Mouse (Mus musculus) embryonic facial prominence, embryonic 13.5 days (tissue): ENCODE measurements around the gene Mturn. TPM values are rescaled to one million over a fixed set of nuclear protein-coding genes. Genes with fewer than 3 reads are reported as not detected.

Experiments used
- ATAC-seq: fragments of 200-750 bp; cut with Nextera tagmentation; 2 replicates; pipeline ENCODE4 v1.8.0; 2017; ENCODE audit warnings: low read depth; ENCODE audit not compliant: insufficient number of reproducible peaks, insufficient read depth, low FRiP score, low TSS enrichment
- H3K27ac ChIP-seq: fragments of 300-500 bp; sonication (generic); 2 replicates; pipeline ENCODE4 v1.5.1; 2015; ENCODE audit warnings: moderate library complexity, mild to moderate bottlenecking, inconsistent platforms
- H3K27me3 ChIP-seq: fragments of 300-500 bp; sonication (generic); 2 replicates; pipeline ENCODE4 v1.6.1; 2015; ENCODE audit warnings: mild to moderate bottlenecking, inconsistent platforms
- H3K36me3 ChIP-seq: fragments of 300-500 bp; sonication (generic); 2 replicates; pipeline ENCODE4 v1.6.1; 2015; ENCODE audit warnings: mild to moderate bottlenecking, inconsistent platforms
- H3K4me1 ChIP-seq: fragments of 300-500 bp; sonication (generic); 2 replicates; pipeline ENCODE4 v1.6.1; 2015; ENCODE audit warnings: inconsistent platforms
- H3K4me2 ChIP-seq: fragments of 300-500 bp; sonication (generic); 2 replicates; pipeline ENCODE4 v1.6.1; 2015; ENCODE audit warnings: moderate library complexity, mild to moderate bottlenecking, inconsistent platforms
- H3K4me3 ChIP-seq: fragments of 300-500 bp; sonication (generic); 2 replicates; pipeline ENCODE4 v1.5.1; 2015; ENCODE audit warnings: mild to moderate bottlenecking, inconsistent platforms
- H3K9ac ChIP-seq: fragments of 300-500 bp; sonication (generic); 2 replicates; pipeline ENCODE4 v1.6.1; 2015; ENCODE audit warnings: mild to moderate bottlenecking, inconsistent platforms
- H3K9me3 ChIP-seq: fragments of 300-500 bp; sonication (generic); 2 replicates; pipeline ENCODE4 v1.6.1; 2016; ENCODE audit warnings: inconsistent platforms
- WGBS: fragments of 180-500 bp; shearing (Covaris S2); methylation state at CpG from one replicate; pipeline ENCODE4 v1.1.7; 2015; ENCODE audit warnings: mixed read lengths; 5-methylcytosine and 5-hydroxymethylcytosine counted together
- polyA plus RNA-seq: library from polyadenylated mRNA; unstranded; fragments of >200 nt; fragmentation: Nextera tagmentation; extraction: Ambion mirVana; gene quantifications from 2 replicates; pipeline ENCODE4 v1.2.1, GENCODE M21; 2015

Gene Mturn
- polyA plus RNA-seq: 9.9 and 11.9 TPM in 2 replicates

GRCm38 (mm10) chr6:54680891-54681745 is at the start of gene Mturn:
Mturn (plus strand) TSS chr6:54681624.
- no peaks in the 10 kb centered on the region for H3K9me3 ChIP-seq
- peak within 1 kb of the TSS; percentile 99 for H3K4me2 ChIP-seq
- 5% methylated on average over 44 of the region's 48 CpGs for WGBS
- peaks cover 9% of the 10 kb centered on the region for H3K4me1 ChIP-seq
- peak within 1 kb of the TSS; percentile 60; the same call in 1 of the 2 replicates for H3K27ac ChIP-seq
- H3K9ac ChIP-seq: peak within 1 kb of the TSS; percentile 79
- peaks cover 34% of the 10 kb centered on the region for H3K27me3 ChIP-seq
- peak; percentile 98 for ATAC-seq
- H3K36me3 ChIP-seq: no peaks in the 10 kb centered on the region
- H3K4me3 ChIP-seq: peak within 1 kb of the TSS; percentile 80

GRCm38 (mm10) chr6:54639877-54640276 is 41.5 kb upstream of the Mturn start:
- peaks cover 38% of the 10 kb centered on the region for H3K36me3 ChIP-seq
- no peaks in the 10 kb centered on the region for H3K27me3 ChIP-seq
- H3K9me3 ChIP-seq: no peaks in the 10 kb centered on the region
- H3K27ac ChIP-seq: no peak overlapping the region
- no peaks in the 10 kb centered on the region for H3K4me1 ChIP-seq
- no peak overlapping the region for H3K9ac ChIP-seq
- no peak overlapping the region for H3K4me3 ChIP-seq
- WGBS: 88% methylated on average over 3 of the region's 3 CpGs
- no peak for ATAC-seq
- no peak overlapping the region for H3K4me2 ChIP-seq

GRCm38 (mm10) chr6:54641953-54642352 is 39.5 kb upstream of the Mturn start:
- 91% methylated on average over 2 of the region's 2 CpGs for WGBS
- ATAC-seq: no peak
- H3K27me3 ChIP-seq: no peaks in the 10 kb centered on the region
- H3K9me3 ChIP-seq: no peaks in the 10 kb centered on the region
- no peak overlapping the region for H3K27ac ChIP-seq
- H3K9ac ChIP-seq: no peak overlapping the region
- H3K36me3 ChIP-seq: peaks cover 38% of the 10 kb centered on the region
- no peak overlapping the region for H3K4me2 ChIP-seq
- no peaks in the 10 kb centered on the region for H3K4me1 ChIP-seq
- no peak overlapping the region for H3K4me3 ChIP-seq

GRCm38 (mm10) chr6:54643181-54643580 is 38.2 kb upstream of the Mturn start:
- Histone ChIP-seq H3K4me3 (no peak overlapping the region), H3K4me1 (no peaks in the 10 kb centered on the region), H3K36me3 (peaks cover 34% of the 10 kb centered on the region), H3K27me3 (no peaks in the 10 kb centered on the region), H3K9me3 (no peaks in the 10 kb centered on the region), H3K9ac (no peak overlapping the region), H3K27ac (no peak overlapping the region), H3K4me2 (no peak overlapping the region)
- no peak for ATAC-seq
- 78% methylated on average over 4 of the region's 4 CpGs for WGBS

DNA sequence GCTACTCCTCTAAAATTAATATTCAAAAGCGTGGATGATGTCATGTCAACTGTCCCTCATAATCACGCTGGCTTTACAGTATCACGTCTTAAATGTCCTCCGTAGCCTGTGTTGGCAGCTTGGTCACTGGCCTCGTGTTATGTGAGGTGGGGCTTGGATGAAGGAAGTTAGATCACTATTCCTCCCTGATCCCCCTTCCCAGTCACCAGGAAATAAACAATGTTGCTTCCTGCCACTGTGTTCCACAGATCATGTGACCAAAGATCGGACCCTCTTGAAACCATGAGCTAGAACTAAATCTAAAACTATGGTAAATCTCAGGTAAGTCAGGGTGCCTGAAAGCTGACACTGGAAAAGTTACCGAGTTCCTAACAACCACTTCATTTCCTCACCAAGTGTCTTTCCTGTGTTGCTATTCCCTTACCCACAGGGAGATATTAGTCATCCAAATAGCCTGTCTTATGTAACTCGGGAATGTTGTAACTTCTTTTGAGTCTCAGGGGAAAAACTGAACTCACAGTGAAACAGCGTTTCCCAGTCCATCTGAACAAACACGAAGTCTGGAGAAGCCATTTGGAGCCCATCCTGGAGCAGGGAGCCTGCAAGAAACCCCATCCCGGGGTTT is 25.8 kb upstream of the Mturn start:
- Histone ChIP-seq H3K36me3 (no peaks in the 10 kb centered on the region), H3K4me2 (no peak overlapping the region), H3K27ac (no peak overlapping the region), H3K4me3 (no peak overlapping the region), H3K9me3 (no peaks in the 10 kb centered on the region), H3K27me3 (no peaks in the 10 kb centered on the region), H3K4me1 (no peaks in the 10 kb centered on the region), H3K9ac (no peak overlapping the region)
- 81% methylated on average over 11 of the region's 11 CpGs for WGBS
- ATAC-seq: no peak

DNA sequence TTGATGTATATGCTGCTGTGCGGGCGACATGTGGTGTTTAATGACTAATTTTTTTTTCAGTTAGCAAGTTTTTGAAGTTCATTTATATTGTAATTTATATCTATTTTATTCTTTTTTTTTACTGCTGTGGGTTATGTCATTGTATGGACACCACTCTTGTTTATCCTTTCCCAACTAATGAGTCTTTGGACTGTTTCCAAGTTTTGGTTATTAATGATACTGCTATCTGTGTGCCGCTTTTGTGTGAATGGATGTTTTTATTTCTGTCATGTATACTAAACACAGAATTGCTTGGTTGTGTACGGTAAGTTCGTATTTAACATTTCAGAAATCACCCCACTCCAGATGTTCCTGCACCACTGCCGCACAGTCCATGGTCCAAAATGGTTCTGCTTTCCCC is 23.6 kb upstream of the Mturn start:
- Histone ChIP-seq H3K9me3 (no peaks in the 10 kb centered on the region), H3K27me3 (no peaks in the 10 kb centered on the region), H3K4me2 (no peak overlapping the region), H3K4me3 (no peak overlapping the region), H3K36me3 (no peaks in the 10 kb centered on the region), H3K4me1 (no peaks in the 10 kb centered on the region), H3K27ac (no peak overlapping the region), H3K9ac (no peak overlapping the region)
- ATAC-seq: no peak
- WGBS: 82% methylated on average over 6 of the region's 6 CpGs

DNA sequence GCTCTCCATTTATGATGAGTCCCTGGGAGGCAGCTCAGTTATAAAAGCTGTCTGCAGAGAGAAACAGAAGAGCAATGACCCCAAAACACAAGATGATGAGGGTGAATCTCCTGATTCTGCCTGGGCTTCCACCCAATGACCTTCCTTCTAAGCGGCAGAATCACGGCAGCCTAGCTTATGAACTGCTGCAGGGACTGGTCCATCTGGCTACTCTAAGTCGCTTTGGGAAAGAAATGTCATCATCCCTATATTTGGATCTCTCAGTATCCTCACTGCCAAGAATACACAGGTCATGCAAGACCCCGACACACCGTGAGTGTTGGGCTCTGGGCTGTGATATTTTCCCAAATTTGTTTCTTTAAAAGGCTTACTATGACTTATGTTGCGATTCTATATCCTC is 11.6 kb upstream of the Mturn start:
- Histone ChIP-seq H3K9ac (no peak overlapping the region), H3K4me2 (no peak overlapping the region), H3K4me3 (no peak overlapping the region), H3K27me3 (no peaks in the 10 kb centered on the region), H3K36me3 (no peaks in the 10 kb centered on the region), H3K27ac (no peak overlapping the region), H3K4me1 (no peaks in the 10 kb centered on the region), H3K9me3 (no peaks in the 10 kb centered on the region)
- ATAC-seq: no peak
- 90% methylated on average over 6 of the region's 6 CpGs for WGBS

DNA sequence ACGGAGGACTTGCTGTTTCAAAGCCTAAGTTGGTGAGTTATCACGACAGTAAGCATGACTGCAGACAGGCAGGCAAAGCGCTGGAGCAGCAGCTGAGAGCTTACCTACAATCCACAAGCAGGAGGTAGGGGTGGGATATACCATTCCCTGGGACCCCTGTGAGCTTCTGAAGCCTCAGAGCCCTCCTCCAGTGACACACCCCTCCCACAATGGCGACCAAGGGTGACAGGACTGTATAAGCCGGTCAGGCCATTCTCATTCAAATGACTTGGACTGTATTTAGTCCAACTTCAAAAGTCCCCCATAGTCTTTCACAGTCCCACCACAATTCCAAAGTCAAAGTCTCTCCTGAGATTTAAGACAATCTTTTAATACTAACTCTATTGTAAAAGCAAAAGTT is 8.5 kb upstream of the Mturn start:
- Histone ChIP-seq H3K4me1 (no peaks in the 10 kb centered on the region), H3K9me3 (no peaks in the 10 kb centered on the region), H3K4me2 (no peak overlapping the region), H3K36me3 (no peaks in the 10 kb centered on the region), H3K27me3 (no peaks in the 10 kb centered on the region), H3K27ac (no peak overlapping the region), H3K9ac (no peak overlapping the region), H3K4me3 (no peak overlapping the region)
- ATAC-seq: no peak
- WGBS: 55% methylated on average over 5 of the region's 5 CpGs

DNA sequence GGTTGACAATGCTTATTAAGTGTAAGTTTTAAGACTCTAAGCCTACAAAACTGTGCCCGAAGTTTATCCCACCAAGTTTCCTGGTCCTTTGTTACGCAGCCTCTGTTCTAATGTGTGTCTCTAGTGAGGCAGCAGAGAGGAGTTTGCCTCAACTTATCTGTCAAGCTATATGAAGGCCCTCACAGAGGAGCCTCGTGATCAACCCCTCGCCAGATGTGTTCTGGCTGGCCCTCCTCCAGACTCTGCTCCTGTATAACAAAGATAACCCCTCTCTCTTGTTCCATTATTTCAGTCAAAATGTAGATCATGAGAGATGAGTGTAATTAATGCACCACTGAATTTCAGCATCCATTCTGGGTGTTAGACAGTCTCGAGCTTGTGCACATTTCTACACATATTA is 1.7 kb upstream of the Mturn start:
- no peaks in the 10 kb centered on the region for H3K36me3 ChIP-seq
- H3K9ac ChIP-seq: no peak overlapping the region
- H3K4me3 ChIP-seq: no peak overlapping the region
- no peaks in the 10 kb centered on the region for H3K9me3 ChIP-seq
- peaks cover 9% of the 10 kb centered on the region for H3K4me1 ChIP-seq
- WGBS: 74% methylated on average over 5 of the region's 5 CpGs
- H3K4me2 ChIP-seq: no peak overlapping the region
- no peak overlapping the region for H3K27ac ChIP-seq
- H3K27me3 ChIP-seq: peaks cover 34% of the 10 kb centered on the region
- ATAC-seq: no peak

DNA sequence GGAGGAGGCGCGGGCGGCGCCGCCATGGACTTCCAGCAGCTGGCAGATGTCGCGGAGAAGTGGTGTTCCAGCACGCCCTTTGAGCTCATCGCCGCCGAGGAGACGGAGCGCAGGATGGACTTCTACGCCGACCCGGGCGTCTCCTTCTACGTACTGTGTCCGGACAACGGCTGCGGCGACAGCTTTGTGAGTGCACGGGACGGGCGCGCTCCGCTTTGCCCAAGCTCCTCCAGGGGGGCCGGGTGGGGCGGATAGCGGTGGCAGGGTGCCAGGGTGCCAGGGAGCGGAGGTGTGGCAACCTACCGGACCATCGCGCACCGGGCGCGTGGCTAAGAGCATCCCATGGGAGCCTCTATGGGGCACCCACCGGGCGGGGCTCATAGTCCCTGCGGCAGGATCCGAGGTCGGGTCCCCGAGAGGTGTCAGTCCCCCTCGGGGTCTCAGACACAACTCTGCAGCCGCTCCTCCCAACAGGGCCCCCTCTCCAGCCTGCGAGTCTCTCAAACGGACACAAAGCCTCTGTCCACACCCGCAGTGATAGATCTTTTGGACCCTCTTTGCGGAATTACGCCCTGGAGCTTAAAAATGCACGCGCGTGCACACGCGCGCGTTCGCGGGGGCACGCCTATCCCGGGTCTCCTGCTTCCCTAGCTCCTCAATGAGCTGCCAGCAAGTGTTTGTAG is 463 bp downstream of the Mturn start:
- Histone ChIP-seq H3K36me3 (no peaks in the 10 kb centered on the region), H3K4me1 (peaks cover 9% of the 10 kb centered on the region), H3K9me3 (no peaks in the 10 kb centered on the region), H3K4me2 (peak overlapping the region; percentile 99), H3K9ac (peak overlapping the region; percentile 79), H3K4me3 (peak overlapping the region; percentile 80), H3K27ac (peak overlapping the region; percentile 60; the same call in 1 of the 2 replicates), H3K27me3 (peaks cover 34% of the 10 kb centered on the region)
- ATAC-seq: 0 out of 2 replicates have a peak, but pooled peaks have one; percentile 26
- WGBS: under 1% methylated on average over 61 of the region's 61 CpGs

GRCm38 (mm10) chr6:54684085-54684484 is 2.7 kb downstream of the Mturn start:
- Histone ChIP-seq H3K36me3 (no peaks in the 10 kb centered on the region), H3K4me2 (no peak overlapping the region), H3K4me3 (no peak overlapping the region), H3K4me1 (peaks cover 9% of the 10 kb centered on the region), H3K9ac (no peak overlapping the region), H3K9me3 (no peaks in the 10 kb centered on the region), H3K27ac (no peak overlapping the region), H3K27me3 (peaks cover 38% of the 10 kb centered on the region)
- no peak for ATAC-seq
- WGBS: 82% methylated on average over 4 of the region's 4 CpGs
